10 mouse cellular contexts compared by ENCODE assay signal in genomic region chr19:47014159-47014446, GRCm38 (mm10). TPM values are rescaled to one million over a fixed set of nuclear protein-coding genes. Genes with fewer than 3 reads are reported as not detected.
DNase-seq lines count a peak whose midpoint lies in the region; ATAC-seq and TF ChIP-seq lines count a peak whose summit lies in the region.
"Had no signal": no experiment of that assay in that cellular context is flagged by ENCODE, and none has a peak within 500 bp of the region (broad histone marks: within the 10 kb centered on the region; RNA-seq: fewer than 3 reads in every experiment).

No protein-coding gene starts in this region.

- H3K4me1 ChIP-seq in kidney, embryonic 15.5 days = peaks cover 25% of the 10 kb centered on the region
- no peaks in the 10 kb centered on the region for H3K4me1 ChIP-seq in kidney, adult 2 months (ENCODE audit: control insufficient read depth, insufficient read depth, low read length)
- H3K4me1 ChIP-seq in embryonic facial prominence, embryonic 15.5 days = peaks cover 21% of the 10 kb centered on the region
- H3K4me1 ChIP-seq in intestine, postnatal 0 days (replicated peaks; ENCODE audit: control insufficient read depth, insufficient read depth, low read length) = no peaks in the 10 kb centered on the region; the same call in 1 of the 2 replicates
- H3K4me1 ChIP-seq in neural tube, embryonic 12.5 days = peaks cover 15% of the 10 kb centered on the region

- no peak for ATAC-seq in kidney, embryonic 15.5 days (replicated peaks; ENCODE audit: low FRiP score)
- ATAC-seq in embryonic facial prominence, embryonic 15.5 days (ENCODE audit: insufficient number of reproducible peaks, low FRiP score, low TSS enrichment, low read depth) = no peak
- ATAC-seq in intestine, postnatal 0 days = no peak
- ATAC-seq in neural tube, embryonic 12.5 days (ENCODE audit: low FRiP score, low read depth) = peak; percentile 7; the same call in 1 of the 2 replicates
- ATAC-seq in megakaryocyte progenitor cell, adult 5-6 weeks (replicated peaks; ENCODE audit: poor library complexity) = no peak

- peak overlapping the region; percentile 51 for H3K4me3 ChIP-seq in kidney, embryonic 15.5 days (replicated peaks)
- no peak overlapping the region for H3K4me3 ChIP-seq in kidney, adult 2 months (ENCODE audit: insufficient read depth, low read depth, low read length)
- peak overlapping the region; percentile 53 for H3K4me3 ChIP-seq in embryonic facial prominence, embryonic 15.5 days (replicated peaks)
- peak overlapping the region; percentile 43; the same call in 1 of the 2 replicates for H3K4me3 ChIP-seq in intestine, postnatal 0 days (ENCODE audit: low read depth, low read length)
- H3K4me3 ChIP-seq in neural tube, embryonic 12.5 days = peak overlapping the region; percentile 65

- no peaks in the 10 kb centered on the region for H3K36me3 ChIP-seq in kidney, embryonic 15.5 days
- H3K36me3 ChIP-seq in kidney, adult 2 months (ENCODE audit: control insufficient read depth, insufficient read depth, low read length) = no peaks in the 10 kb centered on the region
- H3K36me3 ChIP-seq in embryonic facial prominence, embryonic 15.5 days = no peaks in the 10 kb centered on the region
- no peaks in the 10 kb centered on the region for H3K36me3 ChIP-seq in intestine, postnatal 0 days (ENCODE audit: control insufficient read depth, insufficient read depth)
- H3K36me3 ChIP-seq in neural tube, embryonic 12.5 days = no peaks in the 10 kb centered on the region

- 2% methylated on average over 11 of the region's 11 CpGs for WGBS in kidney, embryonic 15.5 days
- 4% methylated on average over 11 of the region's 11 CpGs for WGBS in kidney, adult 2 months
- 2% methylated on average over 11 of the region's 11 CpGs for WGBS in embryonic facial prominence, embryonic 15.5 days
- whole genome bisulfite sequencing in intestine, postnatal 0 days = 1% methylated on average over 11 of the region's 11 CpGs
- WGBS in neural tube, embryonic 12.5 days = under 1% methylated on average over 11 of the region's 11 CpGs

- no peak for TF ChIP-seq CTCF in kidney, adult 2 months (conservative IDR thresholded peaks at IDR 0.05; ENCODE audit: insufficient read depth, insufficient read length, low read depth, low read length)
- TF ChIP-seq CTCF in intestine, postnatal 0 days (IDR thresholded peaks at IDR 0.05; ENCODE audit: low read depth) = no peak

- no peak overlapping the region for H3K9ac ChIP-seq in kidney, embryonic 15.5 days
- H3K9ac ChIP-seq in embryonic facial prominence, embryonic 15.5 days = no peak overlapping the region
- no peak overlapping the region for H3K9ac ChIP-seq in intestine, postnatal 0 days (ENCODE audit: low read depth, low read length)
- H3K9ac ChIP-seq in neural tube, embryonic 12.5 days = peak overlapping the region; percentile 82
- H3K9ac ChIP-seq: liver, embryonic 14.5 days had no signal

- no peaks in the 10 kb centered on the region for H3K9me3 ChIP-seq in kidney, embryonic 15.5 days (replicated peaks)
- H3K9me3 ChIP-seq in embryonic facial prominence, embryonic 15.5 days (replicated peaks) = no peaks in the 10 kb centered on the region
- no peaks in the 10 kb centered on the region for H3K9me3 ChIP-seq in intestine, postnatal 0 days (ENCODE audit: control insufficient read depth)
- no peaks in the 10 kb centered on the region for H3K9me3 ChIP-seq in neural tube, embryonic 12.5 days

- DNase-seq in kidney, adult 2 months = no peak
- no peak for DNase-seq in right cerebral cortex, postnatal 10 days (ENCODE audit: low spot score in 2 of 2)
- DNase-seq in spleen, postnatal 14 days (ENCODE audit: low spot score in 2 of 2) = no peak

- peak overlapping the region; percentile 92 for H3K4me2 ChIP-seq in kidney, embryonic 15.5 days
- peak overlapping the region; percentile 95 for H3K4me2 ChIP-seq in embryonic facial prominence, embryonic 15.5 days (replicated peaks)
- H3K4me2 ChIP-seq in intestine, postnatal 0 days (replicated peaks; ENCODE audit: low read depth) = peak overlapping the region; percentile 64
- H3K4me2 ChIP-seq in neural tube, embryonic 12.5 days (replicated peaks) = peak overlapping the region; percentile 67

- peaks cover 85% of the 10 kb centered on the region for H3K27me3 ChIP-seq in kidney, embryonic 15.5 days
- H3K27me3 ChIP-seq in kidney, adult 2 months (replicated peaks; ENCODE audit: control insufficient read depth, insufficient read depth, low read length) = peaks cover 6% of the 10 kb centered on the region; the same call in 1 of the 2 replicates
- peaks cover 64% of the 10 kb centered on the region for H3K27me3 ChIP-seq in embryonic facial prominence, embryonic 15.5 days
- H3K27me3 ChIP-seq in intestine, postnatal 0 days (replicated peaks; ENCODE audit: control insufficient read depth, insufficient read depth, low read length) = peaks cover 53% of the 10 kb centered on the region
- peaks cover 45% of the 10 kb centered on the region for H3K27me3 ChIP-seq in neural tube, embryonic 12.5 days (replicated peaks)

- no peak for TF ChIP-seq POLR2A in kidney, adult 2 months (IDR thresholded peaks at IDR 0.05; ENCODE audit: low read depth, low read length)

- H3K27ac ChIP-seq in kidney, embryonic 15.5 days = no peak overlapping the region
- no peak overlapping the region for H3K27ac ChIP-seq in kidney, adult 2 months (ENCODE audit: insufficient read depth, low read depth, low read length)
- H3K27ac ChIP-seq in embryonic facial prominence, embryonic 15.5 days (replicated peaks) = no peak overlapping the region
- H3K27ac ChIP-seq in intestine, postnatal 0 days (ENCODE audit: low read depth, low read length) = no peak overlapping the region
- peak overlapping the region; percentile 74 for H3K27ac ChIP-seq in neural tube, embryonic 12.5 days
- H3K27ac ChIP-seq: liver, embryonic 14.5 days had no signal

RNA-seq across cellular contexts. Expression of gene Ina, which starts 0.4 kb away (rescaled TPM):
- polyA plus RNA-seq in kidney, embryonic 15.5 days (2015; fragmentation: Nextera tagmentation; extraction: Ambion mirVana) = 1.8 and 4.4 TPM in 2 replicates
- polyA plus RNA-seq in kidney, adult 2 months (2012; rRNA removed) = 0.11 and 0.31 TPM in 2 replicates
- polyA plus RNA-seq in embryonic facial prominence, embryonic 15.5 days (2015; fragmentation: Nextera tagmentation; extraction: Ambion mirVana) = 5.9 and 7.6 TPM in 2 replicates
- 4.1 and 4.7 TPM in 2 replicates for polyA plus RNA-seq in intestine, postnatal 0 days (2015; fragmentation: Nextera tagmentation; extraction: Ambion mirVana)
- 632 and 642 TPM in 2 replicates for polyA plus RNA-seq in neural tube, embryonic 12.5 days (2016; fragmentation: Nextera tagmentation; extraction: Ambion mirVana)
- total RNA-seq in megakaryocyte progenitor cell, adult 5-6 weeks (2015) = 0.22 TPM in 1 of 2 replicates, not detected in the other
- total RNA-seq in megakaryocyte progenitor cell, adult 5-6 weeks (2017) = not detected in 2 replicates
- total RNA-seq: MEL had no signal

RNA-seq across cellular contexts. Expression of gene Nt5c2, which starts 0.8 kb away (rescaled TPM):
- polyA plus RNA-seq in kidney, embryonic 15.5 days (2015; fragmentation: Nextera tagmentation; extraction: Ambion mirVana) = 79.6 and 81.5 TPM in 2 replicates
- polyA plus RNA-seq in kidney, adult 2 months (2012; rRNA removed) = 32.2 and 36.3 TPM in 2 replicates
- polyA plus RNA-seq in embryonic facial prominence, embryonic 15.5 days (2015; fragmentation: Nextera tagmentation; extraction: Ambion mirVana) = 64.9 and 73.4 TPM in 2 replicates
- polyA plus RNA-seq in intestine, postnatal 0 days (2015; fragmentation: Nextera tagmentation; extraction: Ambion mirVana) = 22.0 and 23.0 TPM in 2 replicates
- 76.9 and 81.5 TPM in 2 replicates for polyA plus RNA-seq in neural tube, embryonic 12.5 days (2016; fragmentation: Nextera tagmentation; extraction: Ambion mirVana)
- 52.5 and 59.4 TPM in 2 replicates for total RNA-seq in megakaryocyte progenitor cell, adult 5-6 weeks (2015)
- 79.3 and 80.0 TPM in 2 replicates for total RNA-seq in megakaryocyte progenitor cell, adult 5-6 weeks (2017)

RNA-seq across cellular contexts. Expression of gene Pcgf6, which starts 36.6 kb away (rescaled TPM):
- 25.6 and 26.2 TPM in 2 replicates for polyA plus RNA-seq in kidney, embryonic 15.5 days (2015; fragmentation: Nextera tagmentation; extraction: Ambion mirVana)
- polyA plus RNA-seq in kidney, adult 2 months (2012; rRNA removed) = 6.0 and 7.7 TPM in 2 replicates
- polyA plus RNA-seq in embryonic facial prominence, embryonic 15.5 days (2015; fragmentation: Nextera tagmentation; extraction: Ambion mirVana) = 17.4 and 17.8 TPM in 2 replicates
- 9.4 and 14.4 TPM in 2 replicates for polyA plus RNA-seq in intestine, postnatal 0 days (2015; fragmentation: Nextera tagmentation; extraction: Ambion mirVana)
- 33.3 and 34.3 TPM in 2 replicates for polyA plus RNA-seq in neural tube, embryonic 12.5 days (2016; fragmentation: Nextera tagmentation; extraction: Ambion mirVana)
- total RNA-seq in megakaryocyte progenitor cell, adult 5-6 weeks (2015) = 22.8 and 29.0 TPM in 2 replicates
- 9.1 and 14.2 TPM in 2 replicates for total RNA-seq in megakaryocyte progenitor cell, adult 5-6 weeks (2017)

RNA-seq across cellular contexts. Expression of gene Taf5, which starts 53.4 kb away (rescaled TPM):
- 5.4 and 5.9 TPM in 2 replicates for polyA plus RNA-seq in kidney, embryonic 15.5 days (2015; fragmentation: Nextera tagmentation; extraction: Ambion mirVana)
- polyA plus RNA-seq in kidney, adult 2 months (2012; rRNA removed) = 1.6 and 1.8 TPM in 2 replicates
- 4.8 TPM in 2 replicates for polyA plus RNA-seq in embryonic facial prominence, embryonic 15.5 days (2015; fragmentation: Nextera tagmentation; extraction: Ambion mirVana)
- 3.9 TPM in 2 replicates for polyA plus RNA-seq in intestine, postnatal 0 days (2015; fragmentation: Nextera tagmentation; extraction: Ambion mirVana)
- polyA plus RNA-seq in neural tube, embryonic 12.5 days (2016; fragmentation: Nextera tagmentation; extraction: Ambion mirVana) = 9.7 and 12.6 TPM in 2 replicates
- 17.0 and 18.7 TPM in 2 replicates for total RNA-seq in megakaryocyte progenitor cell, adult 5-6 weeks (2015)
- total RNA-seq in megakaryocyte progenitor cell, adult 5-6 weeks (2017) = 20.6 and 25.7 TPM in 2 replicates

Comparison
In these comparisons a context has a peak if more than half of its experiments do, and no peak if none do; other contexts are left out.
1. RNA of gene Ina, which starts 0.4 kb away (polyA plus RNA-seq): 632 to 642 TPM in neural tube, embryonic 12.5 days; 5.9 to 7.6 TPM in embryonic facial prominence, embryonic 15.5 days, 4.1 to 4.7 TPM in intestine, postnatal 0 days, 1.8 to 4.4 TPM in kidney, embryonic 15.5 days and 0.11 to 0.31 TPM in kidney, adult 2 months; every median in the first group is over 10 times any median in the second.
2. Peak in every context shown above with its lines, with median percentiles within 50 percentile points of each other: H3K4me2 ChIP-seq.